Mouse (Mus musculus): ENCODE measurements around the gene Orc1.

DNA sequence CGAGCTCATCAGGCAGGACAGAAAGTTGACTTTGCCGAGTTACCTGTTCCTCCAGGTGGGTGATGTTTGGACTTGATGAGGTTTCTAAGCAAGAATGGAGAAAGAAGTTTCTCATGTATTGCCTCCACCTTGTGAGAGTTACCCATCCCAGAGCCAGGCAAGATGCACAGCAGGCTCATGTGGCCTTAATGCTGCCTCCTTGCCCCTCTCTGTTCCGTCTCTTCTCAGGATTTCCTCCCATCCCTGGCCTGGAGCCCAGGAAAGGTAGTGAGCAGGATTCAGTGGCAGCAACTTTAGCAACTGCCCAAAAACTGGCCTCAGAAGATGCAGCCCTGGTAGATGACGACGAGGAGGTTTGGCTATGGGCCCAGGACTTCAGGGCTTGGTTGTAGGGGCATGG is 47.8 kb downstream of the Orc1 start:
- TF ChIP-seq CTCF (IDR thresholded peaks at IDR 0.05; ENCODE audit: insufficient read depth, low read depth, low read length) (no peak), POLR2A (IDR thresholded peaks at IDR 0.05; ENCODE audit: insufficient read depth, low read depth, low read length) (no peak)
